Mouse (Mus musculus) kidney, embryonic 14.5 days (tissue): ENCODE results near the gene Klhl26. TPM values are rescaled to one million over a fixed set of nuclear protein-coding genes. Genes with fewer than 3 reads are reported as not detected.

ENCODE experiments used
- ATAC-seq: fragments of 200-750 bp; cut with Nextera tagmentation; 2 replicates; pipeline ENCODE4 v1.8.0; 2017; ENCODE audit warnings: moderate number of reproducible peaks, mild to moderate bottlenecking, moderate TSS enrichment, moderate library complexity; ENCODE audit not compliant: low FRiP score, low TSS enrichment
- H3K27ac ChIP-seq: fragments of 300-500 bp; sonication (generic); 2 replicates; pipeline ENCODE4 v1.5.1; 2014; ENCODE audit warnings: low read depth, mild to moderate bottlenecking, low read length, moderate library complexity, mixed read lengths
- H3K27me3 ChIP-seq: fragments of 300-500 bp; sonication (generic); 2 replicates; pipeline ENCODE4 v1.6.1; 2014; ENCODE audit warnings: mild to moderate bottlenecking, low read length; ENCODE audit not compliant: control insufficient read depth, insufficient read depth
- H3K36me3 ChIP-seq: fragments of 300-500 bp; sonication (generic); 2 replicates; pipeline ENCODE4 v1.6.1; 2014; ENCODE audit warnings: low read length, mixed read lengths; ENCODE audit not compliant: control insufficient read depth, insufficient read depth
- H3K4me1 ChIP-seq: fragments of 300-500 bp; sonication (generic); 2 replicates; pipeline ENCODE4 v1.6.1; 2014; ENCODE audit warnings: low read length, mixed read lengths; ENCODE audit not compliant: control insufficient read depth, insufficient read depth
- H3K4me2 ChIP-seq: fragments of 300-500 bp; sonication (generic); replicated peaks from 2 replicates; pipeline ENCODE4 v1.6.1; 2014; ENCODE audit warnings: low read depth, mild to moderate bottlenecking, low read length
- H3K4me3 ChIP-seq: fragments of 300-500 bp; sonication (generic); 2 replicates; pipeline ENCODE4 v1.5.1; 2014; ENCODE audit warnings: mild to moderate bottlenecking, low read length
- H3K9ac ChIP-seq: fragments of 300-500 bp; sonication (generic); 2 replicates; pipeline ENCODE4 v1.6.1; 2014; ENCODE audit warnings: low read depth, mild to moderate bottlenecking, low read length, moderate library complexity
- H3K9me3 ChIP-seq: fragments of 300-500 bp; sonication (generic); 2 replicates; pipeline ENCODE4 v1.6.1; 2016; ENCODE audit warnings: low read length; ENCODE audit not compliant: control insufficient read depth
- WGBS: fragments of 180-500 bp; shearing (Covaris S2); extraction: QIAGEN DNeasy Blood & Tissue Kit; methylation state at CpG from one replicate; pipeline ENCODE4 v1.1.7; 2014; 5-methylcytosine and 5-hydroxymethylcytosine counted together
- polyA plus RNA-seq: library from polyadenylated mRNA; unstranded; fragments of >200 nt; fragmentation: Nextera tagmentation; extraction: Ambion mirVana; gene quantifications from 2 replicates; pipeline ENCODE4 v1.2.1, GENCODE M21; 2014

Klhl26 gene
- polyA plus RNA-seq, 1 experiment from 2014 or later, result 19.2 TPM

- H3K36me3 ChIP-seq, result no peaks in the 10 kb centered on the region
- H3K27ac ChIP-seq, result no peak overlapping the region
- WGBS, result 85% methylated on average over 16 of the region's 16 CpGs
- ATAC-seq, result 0 out of 2 replicates have a peak, but pooled peaks have one; percentile 43
- no peak overlapping the region for H3K4me3 ChIP-seq
- no peak overlapping the region for H3K9ac ChIP-seq
- no peak overlapping the region for H3K4me2 ChIP-seq
- H3K9me3 ChIP-seq, result 0 out of 2 replicates have a peak, but pooled peaks cover 3% of the 10 kb centered on the region
- peaks cover 4% of the 10 kb centered on the region for H3K4me1 ChIP-seq
- H3K27me3 ChIP-seq, result no peaks in the 10 kb centered on the region
Observed at GRCm38 (mm10) chr8:70461765-70462515, 14.8 kb downstream of the Klhl26 start.

DNA sequence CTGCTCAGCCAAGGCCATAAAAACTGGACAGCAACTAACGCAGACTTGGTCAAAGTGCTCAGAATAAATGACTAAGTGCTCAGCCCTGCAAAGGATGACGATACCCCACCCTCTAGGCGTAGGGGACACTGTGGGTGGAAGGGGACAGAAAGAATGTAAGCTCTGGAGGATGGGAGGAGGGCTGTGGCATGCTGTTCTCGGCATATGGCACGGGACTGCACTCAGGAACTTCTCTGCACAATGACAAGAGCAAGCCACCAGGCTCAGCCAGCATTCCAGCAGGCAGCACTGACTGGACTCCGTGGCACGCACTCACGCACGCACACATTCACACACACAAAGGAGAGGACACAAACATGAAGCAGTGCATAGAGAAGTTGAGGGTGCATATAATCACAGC lies 16.2 kb downstream of the Klhl26 start:
- H3K4me2 ChIP-seq, result no peak overlapping the region
- H3K4me3 ChIP-seq, result no peak overlapping the region
- no peaks in the 10 kb centered on the region for H3K27me3 ChIP-seq
- H3K4me1 ChIP-seq, result no peaks in the 10 kb centered on the region
- 79% methylated on average over 9 of the region's 9 CpGs for WGBS
- H3K36me3 ChIP-seq, result no peaks in the 10 kb centered on the region
- no peak for ATAC-seq
- no peak overlapping the region for H3K27ac ChIP-seq
- 0 out of 2 replicates have a peak, but pooled peaks cover 3% of the 10 kb centered on the region for H3K9me3 ChIP-seq
- H3K9ac ChIP-seq, result no peak overlapping the region

DNA sequence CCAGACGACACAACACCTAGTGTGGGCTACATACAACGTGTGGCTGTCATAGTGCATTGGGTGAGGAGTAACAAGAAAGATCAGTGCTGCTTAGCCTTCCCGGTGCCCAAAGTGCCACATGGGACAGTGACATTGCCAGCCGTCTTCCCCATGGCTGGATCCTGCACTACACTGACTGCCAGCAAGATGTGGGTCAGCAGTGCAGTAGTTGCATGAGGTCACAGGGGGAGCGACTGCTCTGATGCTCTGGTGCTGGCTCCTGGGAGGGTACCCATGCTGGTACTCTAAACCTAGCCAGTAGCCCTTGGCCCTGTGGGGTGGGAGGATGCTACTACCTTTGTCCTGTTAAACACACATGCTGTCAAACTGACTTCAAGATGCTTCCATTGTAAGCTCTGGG lies 16.6 kb downstream of the Klhl26 start:
- Histone ChIP-seq H3K27me3 (no peaks in the 10 kb centered on the region), H3K4me3 (no peak overlapping the region), H3K4me2 (no peak overlapping the region), H3K9ac (no peak overlapping the region), H3K4me1 (no peaks in the 10 kb centered on the region), H3K27ac (no peak overlapping the region), H3K9me3 (0 out of 2 replicates have a peak, but pooled peaks cover 3% of the 10 kb centered on the region), H3K36me3 (no peaks in the 10 kb centered on the region)
- WGBS, result 88% methylated on average over 5 of the region's 5 CpGs
- no peak for ATAC-seq

- 0 out of 2 replicates have a peak, but pooled peaks cover 3% of the 10 kb centered on the region for H3K9me3 ChIP-seq
- no peaks in the 10 kb centered on the region for H3K27me3 ChIP-seq
- H3K4me3 ChIP-seq, result no peak overlapping the region
- ATAC-seq, result no peak
- H3K27ac ChIP-seq, result no peak overlapping the region
- no peaks in the 10 kb centered on the region for H3K4me1 ChIP-seq
- H3K4me2 ChIP-seq, result no peak overlapping the region
- H3K36me3 ChIP-seq, result no peaks in the 10 kb centered on the region
- no peak overlapping the region for H3K9ac ChIP-seq
- 100% methylated on average over 2 of the region's 2 CpGs for WGBS
Observed at GRCm38 (mm10) chr8:70459636-70460035, 17.1 kb downstream of the Klhl26 start.

DNA sequence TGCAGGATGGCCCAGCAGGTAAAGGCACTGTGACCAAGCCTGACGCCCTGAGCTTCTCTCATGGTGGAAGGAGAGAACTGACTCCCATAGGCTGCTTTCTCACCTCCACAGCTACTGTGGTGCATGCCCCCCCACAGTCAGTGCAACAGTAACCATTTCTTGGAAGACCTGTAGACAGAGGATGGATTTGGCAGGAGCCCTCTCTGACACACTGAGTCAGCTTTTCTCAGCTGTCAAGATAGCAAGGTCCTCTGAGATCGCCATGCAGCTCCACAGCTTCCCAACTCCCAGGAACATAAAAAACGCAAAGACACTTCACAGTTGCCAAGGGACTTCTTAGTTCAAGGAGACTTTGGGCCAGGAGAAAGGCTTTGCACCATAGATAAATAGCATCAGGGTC lies 18.3 kb downstream of the Klhl26 start:
- Histone ChIP-seq H3K27ac (no peak overlapping the region), H3K9ac (no peak overlapping the region), H3K4me3 (no peak overlapping the region), H3K27me3 (no peaks in the 10 kb centered on the region), H3K36me3 (no peaks in the 10 kb centered on the region), H3K9me3 (0 out of 2 replicates have a peak, but pooled peaks cover 3% of the 10 kb centered on the region), H3K4me2 (no peak overlapping the region), H3K4me1 (no peaks in the 10 kb centered on the region)
- 84% methylated on average over 3 of the region's 3 CpGs for WGBS
- no peak for ATAC-seq

GRCm38 (mm10) chr8:70457882-70458281 lies 18.9 kb downstream of the Klhl26 start:
- Histone ChIP-seq H3K36me3 (no peaks in the 10 kb centered on the region), H3K27me3 (no peaks in the 10 kb centered on the region), H3K9me3 (0 out of 2 replicates have a peak, but pooled peaks cover 3% of the 10 kb centered on the region), H3K4me1 (no peaks in the 10 kb centered on the region), H3K4me2 (no peak overlapping the region), H3K27ac (no peak overlapping the region), H3K9ac (no peak overlapping the region), H3K4me3 (no peak overlapping the region)
- no peak for ATAC-seq
- 90% methylated on average over 6 of the region's 6 CpGs for WGBS

DNA sequence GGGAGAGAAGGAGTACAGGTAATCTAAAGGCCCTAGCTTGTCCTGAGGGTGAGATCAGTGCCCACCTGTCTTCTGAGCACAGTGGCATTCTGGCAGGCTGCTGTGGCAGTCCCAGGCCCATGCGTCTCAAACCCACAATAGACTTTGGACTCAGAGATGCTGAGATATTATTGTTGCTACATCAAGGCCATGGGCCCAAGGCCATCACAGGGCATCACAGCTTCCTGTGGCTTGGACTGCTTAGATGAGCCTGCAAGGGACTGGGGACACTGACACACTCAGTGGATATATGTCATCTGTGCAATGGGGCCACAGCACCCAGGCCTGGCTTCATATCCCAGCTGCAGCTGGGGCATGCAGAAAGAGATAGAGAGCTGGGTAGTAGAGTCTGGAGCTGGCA lies 19.8 kb downstream of the Klhl26 start:
- H3K9me3 ChIP-seq, result 0 out of 2 replicates have a peak, but pooled peaks cover 3% of the 10 kb centered on the region
- no peak overlapping the region for H3K27ac ChIP-seq
- no peak overlapping the region for H3K4me2 ChIP-seq
- 92% methylated on average over 1 of the region's 1 CpGs for WGBS
- H3K4me3 ChIP-seq, result no peak overlapping the region
- no peak overlapping the region for H3K9ac ChIP-seq
- H3K36me3 ChIP-seq, result peaks cover 4% of the 10 kb centered on the region
- H3K27me3 ChIP-seq, result no peaks in the 10 kb centered on the region
- no peaks in the 10 kb centered on the region for H3K4me1 ChIP-seq
- no peak for ATAC-seq

DNA sequence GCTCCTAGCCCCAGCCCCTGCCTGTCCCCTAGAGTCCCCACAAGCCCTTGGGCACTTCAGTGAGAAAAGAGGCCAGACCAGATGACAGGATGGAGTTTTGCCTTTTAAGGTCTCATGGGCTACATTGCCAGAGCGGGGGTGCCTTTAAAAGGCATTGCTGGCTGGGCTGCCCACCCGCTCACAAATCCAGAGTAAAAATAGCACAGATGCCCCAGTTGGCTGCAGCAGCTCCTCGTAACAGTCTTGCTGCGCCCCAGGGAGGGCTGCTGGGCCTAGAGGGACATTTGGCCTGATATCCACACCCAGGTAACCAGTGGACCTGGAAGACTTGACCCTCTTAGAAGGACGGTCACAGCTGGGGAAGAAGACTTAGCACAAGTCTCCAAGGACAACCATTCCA lies 22.9 kb downstream of the Klhl26 start:
- ATAC-seq, result no peak
- Histone ChIP-seq H3K9me3 (no peaks in the 10 kb centered on the region), H3K27ac (no peak overlapping the region), H3K27me3 (no peaks in the 10 kb centered on the region), H3K36me3 (peaks cover 23% of the 10 kb centered on the region), H3K4me2 (no peak overlapping the region), H3K4me1 (no peaks in the 10 kb centered on the region), H3K4me3 (no peak overlapping the region), H3K9ac (no peak overlapping the region)
- WGBS, result 86% methylated on average over 5 of the region's 5 CpGs

GRCm38 (mm10) chr8:70452196-70452966 lies 24.4 kb downstream of the Klhl26 start:
- no peak overlapping the region for H3K27ac ChIP-seq
- no peak overlapping the region for H3K4me3 ChIP-seq
- no peak for ATAC-seq
- 66% methylated on average over 52 of the region's 52 CpGs for WGBS
- H3K9me3 ChIP-seq, result no peaks in the 10 kb centered on the region
- H3K9ac ChIP-seq, result no peak overlapping the region
- no peaks in the 10 kb centered on the region for H3K27me3 ChIP-seq
- H3K4me2 ChIP-seq, result no peak overlapping the region
- peaks cover 23% of the 10 kb centered on the region for H3K36me3 ChIP-seq
- H3K4me1 ChIP-seq, result no peaks in the 10 kb centered on the region
